Mouse (Mus musculus) forebrain, embryonic 11.5 days (tissue): ENCODE measurements at regions not wholly inside any gene's neighbourhood (a gene's known extent, or its start where the extent isn't known, plus 50 kb on each side); places are given as distances from the start of the nearest gene placed in this dataset.

Source experiments
- ATAC-seq: fragments of 200-750 bp; cut with Nextera tagmentation; replicated peaks from 2 replicates; pipeline ENCODE4 v1.8.0; 2017; ENCODE audit warnings: moderate TSS enrichment; ENCODE audit not compliant: low FRiP score
- DNase-seq: peaks from one replicate; pipeline ENCODE4 v3.0.0-alpha.2; 2017; ENCODE audit warnings: low spot score
- H3K27ac ChIP-seq: fragments of 300-500 bp; sonication (generic); 2 replicates; pipeline ENCODE4 v1.5.1; 2014; ENCODE audit warnings: low read depth, low read length
- H3K27me3 ChIP-seq: fragments of 300-500 bp; sonication (generic); 2 replicates; pipeline ENCODE4 v1.6.1; 2014; ENCODE audit warnings: mild to moderate bottlenecking, low read length, mixed read lengths; ENCODE audit not compliant: control insufficient read depth, insufficient read depth
- H3K36me3 ChIP-seq: fragments of 300-500 bp; sonication (generic); 2 replicates; pipeline ENCODE4 v1.6.1; 2014; ENCODE audit warnings: mild to moderate bottlenecking, low read length, moderate library complexity, mixed read lengths; ENCODE audit not compliant: control insufficient read depth, insufficient read depth
- H3K4me1 ChIP-seq: fragments of 300-500 bp; sonication (generic); replicated peaks from 2 replicates; pipeline ENCODE4 v1.6.1; 2014; ENCODE audit warnings: low read length, mixed read lengths; ENCODE audit not compliant: control insufficient read depth, insufficient read depth
- H3K4me2 ChIP-seq: fragments of 300-500 bp; sonication (generic); 2 replicates; pipeline ENCODE4 v1.6.1; 2014; ENCODE audit warnings: low read depth, mild to moderate bottlenecking, low read length, moderate library complexity, mixed read lengths; ENCODE audit not compliant: severe bottlenecking
- H3K4me3 ChIP-seq: fragments of 300-500 bp; sonication (generic); 2 replicates; pipeline ENCODE4 v1.5.1; 2014; ENCODE audit warnings: low read depth, low read length
- H3K9ac ChIP-seq: fragments of 300-500 bp; sonication (generic); 2 replicates; pipeline ENCODE4 v1.6.1; 2014; ENCODE audit warnings: low read length
- H3K9me3 ChIP-seq: fragments of 300-500 bp; sonication (generic); 2 replicates; pipeline ENCODE4 v1.6.1; 2016; ENCODE audit warnings: low read length, mixed read lengths; ENCODE audit not compliant: control insufficient read depth
- WGBS: fragments of 180-500 bp; shearing (Covaris S2); extraction: QIAGEN DNeasy Blood & Tissue Kit; methylation state at CpG from one replicate; pipeline ENCODE4 v1.1.7; 2014; 5-methylcytosine and 5-hydroxymethylcytosine counted together

DNA sequence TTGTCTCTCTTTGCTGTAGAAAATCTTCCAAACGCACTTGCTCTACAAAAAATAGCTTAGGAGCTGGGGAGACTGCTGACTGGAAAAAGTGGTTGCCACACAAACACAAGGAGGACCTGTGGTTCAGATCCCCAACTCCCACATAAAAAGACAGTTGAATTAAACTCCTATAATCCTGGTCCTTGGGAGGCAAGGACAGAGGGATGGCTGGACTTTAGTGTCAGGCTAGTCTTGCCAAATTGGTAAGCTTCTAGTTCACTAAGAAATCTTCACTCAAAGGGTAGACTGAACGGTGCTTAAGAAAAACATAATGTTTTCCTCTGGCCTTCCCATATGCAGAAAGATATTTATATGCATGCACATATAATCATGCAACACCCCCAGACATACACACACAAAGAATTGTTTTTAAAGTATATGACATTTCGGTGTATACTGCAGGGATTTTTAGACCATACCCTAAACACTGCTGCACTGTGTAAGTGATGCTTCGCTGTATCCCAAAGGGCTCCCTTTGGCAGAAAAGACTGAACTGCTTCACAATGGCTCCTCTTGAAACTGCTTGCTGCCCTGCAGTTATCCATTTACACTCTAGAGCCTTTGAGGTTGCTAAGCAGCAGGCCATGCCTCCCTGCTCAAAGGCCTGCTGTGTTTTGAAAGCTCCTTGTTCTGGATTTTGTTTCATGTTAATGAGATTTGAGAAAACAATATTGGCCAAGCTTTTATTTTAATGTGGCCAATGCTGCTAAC is 1299.3 kb downstream of the Zfp704 start:
- ATAC-seq (peak; percentile 95), DNase-seq (peak; percentile 54)
- no peak overlapping the region for H3K27ac ChIP-seq
- H3K9me3 ChIP-seq: no peaks in the 10 kb centered on the region
- H3K27me3 ChIP-seq: no peaks in the 10 kb centered on the region
- no peak overlapping the region for H3K9ac ChIP-seq
- no peak overlapping the region for H3K4me3 ChIP-seq
- no peaks in the 10 kb centered on the region for H3K36me3 ChIP-seq
- no peaks in the 10 kb centered on the region for H3K4me1 ChIP-seq
- 39% methylated on average over 4 of the region's 4 CpGs for WGBS
- H3K4me2 ChIP-seq: no peak overlapping the region

DNA sequence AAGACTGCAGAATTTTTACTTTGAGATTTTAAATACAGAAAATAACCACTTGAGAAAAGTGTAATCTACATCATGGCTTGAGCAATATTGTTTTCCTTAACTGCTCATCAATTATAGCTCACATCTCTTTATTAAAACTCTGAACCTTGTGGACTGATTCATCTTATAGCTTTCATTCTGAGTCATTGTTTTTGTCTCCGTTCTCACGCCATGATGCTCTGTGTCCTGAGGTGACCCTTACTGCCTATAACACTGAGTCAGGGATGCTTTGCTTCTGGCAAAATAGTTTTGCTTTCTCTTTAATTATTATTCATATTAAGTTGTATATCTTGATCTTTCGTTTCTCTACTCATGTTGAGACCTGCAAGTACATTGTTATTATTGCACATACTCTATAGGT is 1302.6 kb downstream of the Zfp704 start:
- no peaks in the 10 kb centered on the region for H3K27me3 ChIP-seq
- no peak for DNase-seq
- 76% methylated on average over 3 of the region's 3 CpGs for WGBS

DNA sequence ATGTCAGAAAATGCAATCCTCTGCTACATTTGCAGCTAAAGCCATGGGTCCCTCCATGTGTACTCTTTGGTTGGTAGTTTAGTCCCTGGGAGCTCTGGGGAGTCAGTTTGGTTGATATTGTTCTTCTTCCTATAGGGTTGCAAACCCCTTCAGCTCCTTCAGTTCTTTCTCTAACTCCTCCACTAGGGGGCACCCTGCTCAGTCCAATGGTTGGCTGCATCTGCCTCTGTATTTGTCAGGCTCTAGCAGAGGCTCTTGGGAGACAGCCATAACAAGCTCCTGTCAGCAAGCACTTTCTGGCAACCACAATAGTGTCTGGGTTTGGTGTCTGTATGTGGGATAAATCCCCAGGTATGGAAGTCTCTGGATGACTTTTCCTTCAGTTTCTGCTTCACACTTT is 1305.1 kb downstream of the Zfp704 start:
- Histone ChIP-seq H3K27me3 (no peaks in the 10 kb centered on the region), H3K36me3 (no peaks in the 10 kb centered on the region), H3K4me3 (no peak overlapping the region), H3K9ac (no peak overlapping the region), H3K4me2 (no peak overlapping the region), H3K27ac (no peak overlapping the region), H3K4me1 (no peaks in the 10 kb centered on the region), H3K9me3 (no peaks in the 10 kb centered on the region)
- DNase-seq (no peak), ATAC-seq (no peak)

More for the DNA sequence above, 1302.6 kb downstream of the Zfp704 start:
- no peaks in the 10 kb centered on the region for H3K36me3 ChIP-seq
- H3K4me1 ChIP-seq: no peaks in the 10 kb centered on the region
- no peak overlapping the region for H3K4me2 ChIP-seq
- ATAC-seq: no peak
- no peak overlapping the region for H3K9ac ChIP-seq
- no peaks in the 10 kb centered on the region for H3K9me3 ChIP-seq
- no peak overlapping the region for H3K27ac ChIP-seq
- H3K4me3 ChIP-seq: no peak overlapping the region

DNA sequence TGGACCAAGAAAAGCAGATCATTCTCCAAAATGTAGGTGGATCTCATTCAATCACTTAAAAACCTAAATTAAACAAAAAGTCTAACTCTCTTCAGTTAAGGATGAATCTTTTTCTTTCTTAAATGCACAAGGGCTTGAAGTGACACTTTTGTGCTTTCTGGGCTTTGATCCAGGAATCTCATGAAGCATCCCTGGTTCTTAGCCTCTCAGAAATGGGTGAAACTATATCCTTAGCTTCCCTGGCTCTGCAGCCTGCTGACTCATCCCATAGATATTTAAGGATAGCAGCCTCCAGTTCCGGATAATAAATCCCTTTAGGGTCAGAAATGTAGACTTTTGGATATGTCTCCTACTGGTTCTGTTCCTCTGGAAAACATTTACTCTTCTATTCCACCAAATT is 1316.8 kb downstream of the Zfp704 start:
- Histone ChIP-seq H3K4me3 (no peak overlapping the region), H3K4me2 (no peak overlapping the region), H3K4me1 (no peaks in the 10 kb centered on the region), H3K27me3 (no peaks in the 10 kb centered on the region), H3K9me3 (no peaks in the 10 kb centered on the region), H3K36me3 (no peaks in the 10 kb centered on the region), H3K9ac (no peak overlapping the region), H3K27ac (no peak overlapping the region)
- DNase-seq (no peak), ATAC-seq (no peak)
- 79% methylated on average over 1 of the region's 1 CpGs for WGBS

DNA sequence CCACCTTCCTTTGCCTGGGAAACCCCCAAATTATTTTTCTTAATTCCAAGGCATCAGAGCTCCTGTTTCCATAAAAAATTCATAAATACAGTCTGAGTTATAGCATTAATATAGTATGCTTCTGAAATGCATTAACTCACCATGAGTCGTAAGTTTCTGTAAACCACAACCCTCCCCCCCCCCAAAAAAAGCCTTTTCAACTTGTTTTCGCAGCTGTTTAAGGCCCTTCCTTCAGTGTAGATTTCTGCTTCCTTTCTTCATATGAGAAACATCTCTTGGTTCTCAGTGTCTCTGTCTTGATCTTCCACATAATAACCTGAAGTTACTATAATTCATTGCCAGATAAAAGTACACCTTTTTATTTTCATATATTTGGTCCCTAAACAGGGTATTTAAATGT is 1320.3 kb downstream of the Zfp704 start:
- Histone ChIP-seq H3K4me2 (no peak overlapping the region), H3K4me3 (no peak overlapping the region), H3K9me3 (no peaks in the 10 kb centered on the region), H3K9ac (no peak overlapping the region), H3K27ac (no peak overlapping the region), H3K36me3 (no peaks in the 10 kb centered on the region), H3K27me3 (no peaks in the 10 kb centered on the region), H3K4me1 (no peaks in the 10 kb centered on the region)
- DNase-seq (no peak), ATAC-seq (no peak)
- WGBS: 87% methylated on average over 2 of the region's 2 CpGs

DNA sequence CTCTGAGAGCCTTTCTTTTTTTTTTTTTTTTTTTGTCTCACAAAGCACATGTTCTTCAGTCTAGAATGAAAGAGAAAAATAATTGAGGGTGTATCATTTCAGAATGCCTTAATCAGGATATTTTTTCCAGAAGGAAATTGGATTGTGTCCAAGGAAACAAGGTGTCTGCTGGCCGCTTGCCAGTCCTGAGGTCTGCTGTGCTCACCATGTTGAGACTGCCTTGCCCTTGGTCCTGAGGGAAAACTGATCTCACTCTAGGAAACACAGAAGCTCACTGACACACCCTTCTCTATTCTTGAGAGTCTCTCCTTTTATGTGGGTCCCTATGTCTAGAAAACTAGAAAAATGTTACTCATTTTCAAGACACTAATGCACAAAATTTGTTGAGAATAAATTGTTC is 1321.4 kb downstream of the Zfp704 start:
- Histone ChIP-seq H3K9me3 (no peaks in the 10 kb centered on the region), H3K4me3 (no peak overlapping the region), H3K27ac (no peak overlapping the region), H3K36me3 (no peaks in the 10 kb centered on the region), H3K27me3 (no peaks in the 10 kb centered on the region), H3K4me1 (no peaks in the 10 kb centered on the region), H3K9ac (no peak overlapping the region), H3K4me2 (no peak overlapping the region)
- WGBS: 87% methylated on average over 1 of the region's 1 CpGs
- no peak for DNase-seq
- ATAC-seq: no peak

DNA sequence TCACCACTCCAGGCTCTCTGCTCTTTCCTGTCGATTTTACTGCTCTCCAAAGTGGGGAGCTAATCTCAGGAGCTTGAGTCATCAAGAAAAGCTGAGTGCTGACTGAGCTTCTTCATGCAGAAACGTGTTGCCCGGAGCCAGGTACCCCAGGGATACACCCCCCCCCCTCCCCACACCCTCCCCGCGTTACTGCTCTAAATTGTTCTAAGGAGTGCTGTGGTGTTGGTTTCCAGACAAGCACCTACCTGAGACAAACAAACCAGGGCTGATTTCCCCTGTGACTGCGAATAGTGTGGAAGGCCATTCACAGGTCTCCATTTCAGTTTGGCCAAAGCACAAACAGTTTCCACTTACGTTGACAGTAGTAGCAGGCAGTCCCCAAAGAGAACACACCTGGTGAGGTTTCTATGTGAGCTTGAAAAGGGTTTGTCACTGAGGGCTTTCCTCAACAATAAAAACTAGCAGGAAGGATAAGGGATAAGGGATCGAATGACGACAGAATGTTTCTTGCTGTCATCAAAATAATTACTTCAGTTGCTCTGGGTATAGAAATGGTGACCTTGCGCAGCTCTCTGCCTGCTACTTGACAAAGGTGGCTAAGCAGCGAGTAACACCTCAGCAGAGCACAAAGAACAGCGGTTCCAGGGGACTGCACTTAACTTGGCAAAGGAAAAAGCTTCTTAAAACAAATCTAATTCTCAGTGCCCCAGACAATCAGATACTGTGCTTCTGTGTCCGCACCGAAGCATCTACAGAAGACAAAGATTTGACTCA is 1325.0 kb downstream of the Zfp704 start:
- ATAC-seq (no peak), DNase-seq (no peak)
- 74% methylated on average over 14 of the region's 14 CpGs for WGBS
- H3K4me1 ChIP-seq: no peaks in the 10 kb centered on the region
- no peak overlapping the region for H3K4me3 ChIP-seq
- H3K9me3 ChIP-seq: no peaks in the 10 kb centered on the region
- no peaks in the 10 kb centered on the region for H3K27me3 ChIP-seq
- H3K36me3 ChIP-seq: no peaks in the 10 kb centered on the region
- no peak overlapping the region for H3K4me2 ChIP-seq
- H3K27ac ChIP-seq: no peak overlapping the region
- H3K9ac ChIP-seq: no peak overlapping the region

DNA sequence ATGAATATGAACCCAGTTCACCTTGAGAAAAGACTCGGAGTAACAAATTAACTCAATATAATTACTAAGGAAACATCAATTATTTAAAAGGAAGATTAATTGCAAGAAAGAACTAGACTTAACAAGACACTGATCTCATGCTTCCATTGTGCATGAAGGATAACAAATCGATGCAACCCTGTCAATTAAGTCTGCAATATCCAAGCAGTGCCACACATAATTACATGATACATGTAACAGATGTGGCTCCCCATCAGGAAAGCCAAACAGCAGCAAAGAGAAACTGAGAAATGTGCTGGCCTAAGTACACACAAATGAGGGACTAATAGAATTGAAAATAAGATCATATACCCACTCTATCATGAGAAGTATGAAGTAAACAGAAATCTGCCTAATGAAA is 1327.5 kb downstream of the Zfp704 start:
- Histone ChIP-seq H3K4me3 (no peak overlapping the region), H3K9me3 (no peaks in the 10 kb centered on the region), H3K36me3 (no peaks in the 10 kb centered on the region), H3K27me3 (no peaks in the 10 kb centered on the region), H3K4me1 (no peaks in the 10 kb centered on the region), H3K4me2 (no peak overlapping the region), H3K27ac (no peak overlapping the region), H3K9ac (no peak overlapping the region)
- DNase-seq (no peak), ATAC-seq (no peak)
- 76% methylated on average over 2 of the region's 2 CpGs for WGBS

DNA sequence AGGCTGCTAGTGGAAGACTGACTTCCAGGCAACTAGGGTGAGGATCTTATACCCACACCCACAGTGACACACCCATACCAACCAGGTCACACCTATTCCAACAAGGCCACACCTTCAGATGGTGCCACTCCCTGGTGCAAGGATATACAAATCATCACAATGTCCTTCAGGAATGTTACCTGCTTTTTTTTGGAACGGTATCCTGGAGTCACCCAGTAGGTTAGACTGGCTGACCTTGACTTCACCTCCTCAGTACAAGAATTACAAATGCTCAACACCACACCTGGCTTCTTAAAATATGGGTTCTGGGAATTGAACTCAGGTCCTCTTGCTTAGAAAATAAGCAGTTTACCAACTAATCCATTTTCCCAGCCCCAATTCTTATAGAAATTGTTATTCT is 1333.2 kb downstream of the Zfp704 start:
- H3K27ac ChIP-seq: no peak overlapping the region
- H3K9ac ChIP-seq: no peak overlapping the region
- H3K27me3 ChIP-seq: no peaks in the 10 kb centered on the region
- no peaks in the 10 kb centered on the region for H3K9me3 ChIP-seq
- ATAC-seq (no peak), DNase-seq (no peak)
- no peaks in the 10 kb centered on the region for H3K36me3 ChIP-seq
- WGBS: 88% methylated on average over 1 of the region's 1 CpGs
- no peak overlapping the region for H3K4me3 ChIP-seq
- H3K4me2 ChIP-seq: no peak overlapping the region
- H3K4me1 ChIP-seq: no peaks in the 10 kb centered on the region
